Mouse (Mus musculus) ES-E14 (cell line): ENCODE results near the gene Zcchc7. TPM values are rescaled to one million over a fixed set of nuclear protein-coding genes. Genes with fewer than 3 reads are reported as not detected.

ENCODE experiments used
- DNase-seq: peaks from one replicate; pipeline ENCODE4 v3.0.0-alpha.2; 2013; ENCODE audit warnings: low read depth, low spot score
- H3K27ac ChIP-seq: 2 replicates; pipeline ENCODE4 v1.5.1; 2012; ENCODE audit warnings: low read depth, mild to moderate bottlenecking, low read length, moderate library complexity, mixed read lengths; ENCODE audit not compliant: poor library complexity, insufficient read depth, severe bottlenecking
- H3K36me3 ChIP-seq: 2 replicates; pipeline ENCODE4 v1.6.1; 2012; ENCODE audit warnings: mild to moderate bottlenecking, low read length, moderate library complexity, mixed read lengths; ENCODE audit not compliant: control insufficient read depth, poor library complexity, insufficient read depth, severe bottlenecking
- H3K4me1 ChIP-seq, 2 experiments: fragments of 150-350 bp in 1 of 2; sonication (generic) in 1 of 2; 2 replicates each; pipeline ENCODE4 v1.6.1; 2012; ENCODE audit warnings: low read length in 2 of 2, mild to moderate bottlenecking in 1 of 2, mixed read lengths in 1 of 2; ENCODE audit not compliant: control insufficient read depth in 2 of 2, insufficient read depth in 2 of 2, poor library complexity in 1 of 2
- H3K4me3 ChIP-seq, 2 experiments: fragments of 150-350 bp in 1 of 2; sonication (generic) in 1 of 2; 2 replicates each; pipeline ENCODE4 v1.5.1; 2012; ENCODE audit warnings: low read length in 2 of 2, low read depth in 1 of 2, mild to moderate bottlenecking in 1 of 2, mixed read lengths in 1 of 2; ENCODE audit not compliant: insufficient read depth in 1 of 2, poor library complexity in 1 of 2, severe bottlenecking in 1 of 2
- H3K9ac ChIP-seq: 2 replicates; pipeline ENCODE4 v1.6.1; 2012; ENCODE audit warnings: low read depth, mild to moderate bottlenecking, low read length, mixed read lengths; ENCODE audit not compliant: poor library complexity, insufficient read depth, severe bottlenecking
- H3K9me3 ChIP-seq: fragments of 150-350 bp; sonication (generic); 2 replicates; pipeline ENCODE4 v1.6.1; 2012; ENCODE audit warnings: low read depth, mild to moderate bottlenecking, low read length; ENCODE audit not compliant: control insufficient read depth, insufficient read depth
- CHD2 ChIP-seq: IDR thresholded peaks from 2 replicates; pipeline ENCODE4 v1.6.1; 2014; ENCODE audit warnings: mild to moderate bottlenecking, low read depth, low read length, inconsistent platforms
- HCFC1 ChIP-seq: IDR thresholded peaks from 2 replicates; pipeline ENCODE4 v1.6.1; 2012; ENCODE audit warnings: low read length, inconsistent platforms, borderline replicate concordance; ENCODE audit not compliant: insufficient read depth
- MAFK ChIP-seq: IDR thresholded peaks from 2 replicates; pipeline ENCODE4 v1.6.1; 2014; ENCODE audit warnings: mild to moderate bottlenecking, low read depth, low read length, inconsistent platforms; ENCODE audit not compliant: insufficient read depth
- ZC3H11A ChIP-seq: IDR thresholded peaks from 2 replicates; pipeline ENCODE4 v1.6.1; 2012; ENCODE audit warnings: low read depth, mild to moderate bottlenecking, inconsistent platforms, low read length, borderline replicate concordance
- ZNF384 ChIP-seq: IDR thresholded peaks from 2 replicates; pipeline ENCODE4 v1.6.1; 2012; ENCODE audit warnings: low read depth, low read length, inconsistent platforms
- in situ Hi-C, 2 experiments: fragments of 600-800 bp; cut with MboI; formaldehyde crosslinking; loops; one replicate each; pipeline ENCODE4 v1.15.1; 2025; ENCODE audit warnings: low sequenced_read_pairs in 2 of 2, inconsistent platforms in 1 of 2; ENCODE audit not compliant: unreplicated experiment in 2 of 2
- total RNA-seq: library from RNA; depleted of rRNA; stranded (reverse); fragments of 300-350 nt; gene quantifications from 2 replicates; pipeline ENCODE4 v1.2.3, GENCODE M21; 2012

The Zcchc7 gene
- total RNA-seq, 1 experiment = 25.1 TPM

DNA sequence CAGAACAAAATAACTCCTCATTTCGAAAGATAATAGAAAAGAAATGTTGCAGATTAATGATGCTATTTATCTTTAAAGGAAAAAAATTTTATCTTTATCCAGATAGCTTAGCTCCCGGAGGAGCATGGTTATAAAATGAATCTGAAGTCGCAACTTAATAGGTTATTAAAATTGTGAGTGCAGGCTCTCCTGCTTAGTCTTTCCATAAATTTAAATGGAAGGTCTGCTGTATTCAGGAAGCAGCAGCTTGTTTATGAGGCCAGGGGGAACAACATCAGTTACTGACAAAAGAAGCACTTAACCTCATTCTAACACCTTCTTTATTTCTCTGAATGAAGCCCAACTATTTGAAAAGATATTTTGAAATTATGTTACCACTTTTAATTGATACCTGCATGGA is 74.9 kb downstream of the Zcchc7 start:
- Histone ChIP-seq H3K36me3 (no peaks in the 10 kb centered on the region), H3K9ac (no peak overlapping the region), H3K4me3 (no peak overlapping the region), H3K27ac (no peak overlapping the region), H3K4me1 (no peaks in the 10 kb centered on the region), H3K9me3 (no peaks in the 10 kb centered on the region)
- DNase-seq = no peak
- TF ChIP-seq ZNF384 (no peak), HCFC1 (no peak), ZC3H11A (no peak), MAFK (no peak), CHD2 (no peak)
- in situ Hi-C loops = no loop called here

DNA sequence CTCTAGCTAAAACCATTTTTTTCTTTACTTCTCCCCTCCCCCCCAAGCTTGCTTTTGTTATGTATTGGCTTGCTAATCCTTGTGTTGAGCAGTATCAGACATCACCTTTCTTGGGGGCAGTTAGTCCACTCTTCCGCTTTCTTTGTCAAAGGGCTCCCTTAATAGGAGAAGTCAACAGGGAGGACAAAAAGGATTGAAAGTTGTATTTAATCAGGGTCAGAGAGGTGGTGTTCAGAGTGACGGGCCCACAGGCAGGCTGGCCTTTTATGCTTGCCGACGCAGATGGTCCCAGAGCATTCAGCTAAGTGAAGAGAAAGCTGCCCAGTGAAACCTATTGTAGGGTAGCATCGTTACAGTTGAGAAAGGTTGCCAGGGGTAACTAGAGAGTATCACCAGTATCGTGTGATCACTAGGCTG is 96.2 kb downstream of the Zcchc7 start:
- in situ Hi-C loops = no loop called here
- no peaks in the 10 kb centered on the region for H3K36me3 ChIP-seq
- DNase-seq = peak; percentile 20
- H3K4me1 ChIP-seq = peaks cover 5% of the 10 kb centered on the region in 2 experiments; a peak in 2 of 4 replicates
- no peak overlapping the region for H3K4me3 ChIP-seq
- no peak for TF ChIP-seq HCFC1
- TF ChIP-seq CHD2 = peak; percentile 36; the same call in 1 of the 2 replicates
- TF ChIP-seq ZC3H11A = no peak
- peak; percentile 79 for TF ChIP-seq ZNF384
- no peak for TF ChIP-seq MAFK
- no peak overlapping the region for H3K9ac ChIP-seq
- H3K9me3 ChIP-seq = no peaks in the 10 kb centered on the region
- H3K27ac ChIP-seq = no peak overlapping the region

- in situ Hi-C loops = no loop called here
- H3K36me3 ChIP-seq = no peaks in the 10 kb centered on the region
- H3K9ac ChIP-seq = no peak overlapping the region
- H3K4me1 ChIP-seq = no peaks in the 10 kb centered on the region
- no peak for TF ChIP-seq ZC3H11A
- no peak for TF ChIP-seq ZNF384
- no peak for TF ChIP-seq CHD2
- no peak for TF ChIP-seq MAFK
- TF ChIP-seq HCFC1 = no peak
- no peak for DNase-seq
- no peak overlapping the region for H3K27ac ChIP-seq
- no peak overlapping the region for H3K4me3 ChIP-seq
- H3K9me3 ChIP-seq = no peaks in the 10 kb centered on the region
These were observed 115.9 kb downstream of the Zcchc7 start for GRCm38 (mm10) chr4:44871591-44871990.

DNA sequence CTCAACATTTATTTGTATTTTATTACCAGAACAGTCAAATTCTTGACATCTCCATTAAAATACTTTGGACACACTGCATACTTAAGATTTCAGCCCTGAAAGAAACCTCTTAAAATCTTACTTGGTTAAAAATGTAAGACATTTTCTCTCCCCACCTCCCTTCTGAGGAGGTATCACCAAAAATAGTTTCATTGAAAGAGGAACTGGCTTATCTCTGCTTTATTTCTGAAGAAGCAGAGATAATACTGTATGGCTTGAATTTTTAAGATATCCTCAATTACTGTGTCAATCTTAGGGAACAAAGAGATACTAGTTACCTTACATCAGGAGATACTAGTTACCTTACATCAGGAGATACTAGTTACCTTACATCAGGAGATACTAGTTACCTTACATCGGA is 116.4 kb downstream of the Zcchc7 start:
- Histone ChIP-seq H3K4me3 (no peak overlapping the region), H3K36me3 (no peaks in the 10 kb centered on the region), H3K9me3 (no peaks in the 10 kb centered on the region), H3K27ac (no peak overlapping the region), H3K4me1 (no peaks in the 10 kb centered on the region), H3K9ac (no peak overlapping the region)
- DNase-seq = no peak
- in situ Hi-C loops = no loop called here
- TF ChIP-seq ZC3H11A (no peak), CHD2 (no peak), HCFC1 (no peak), ZNF384 (no peak)

DNA sequence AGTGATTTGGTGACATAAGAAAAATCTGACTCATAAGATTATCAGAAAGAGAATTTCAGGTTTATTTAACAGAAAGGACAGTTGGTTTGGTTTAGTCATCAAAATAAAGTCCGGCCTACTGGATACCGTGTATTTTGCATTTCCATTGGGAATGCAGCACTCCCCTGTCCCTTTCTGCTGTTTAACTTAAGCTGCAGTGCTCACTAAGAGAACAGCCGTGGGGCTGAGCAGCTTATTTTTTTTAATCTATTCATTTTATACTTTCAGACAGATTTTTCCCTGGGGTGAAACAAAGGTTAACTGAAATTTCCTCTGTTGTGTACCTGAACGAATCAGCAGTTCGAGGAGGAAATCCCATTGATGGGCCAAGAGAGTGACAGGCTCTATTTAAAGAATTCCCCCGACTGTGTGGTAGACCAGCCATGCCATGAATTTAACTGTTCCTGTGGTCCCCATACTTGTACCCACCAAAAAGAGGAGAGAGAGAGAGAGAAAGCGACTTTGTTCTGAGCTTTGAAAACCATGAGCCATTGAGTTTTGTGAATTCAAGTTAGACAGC is 124.5 kb downstream of the Zcchc7 start:
- no peak for DNase-seq
- no peak overlapping the region for H3K27ac ChIP-seq
- in situ Hi-C loops = no loop called here

More for the DNA sequence above, 124.5 kb downstream of the Zcchc7 start:
- no peak for TF ChIP-seq CHD2
- no peak for TF ChIP-seq HCFC1
- no peak for TF ChIP-seq ZC3H11A
- TF ChIP-seq MAFK = no peak
- TF ChIP-seq ZNF384 = no peak
- no peaks in the 10 kb centered on the region for H3K36me3 ChIP-seq
- no peak overlapping the region for H3K4me3 ChIP-seq
- 0 out of 4 replicates have a peak, but pooled peaks cover 0 to 3% of the 10 kb centered on the region in 2 experiments for H3K4me1 ChIP-seq
- H3K9ac ChIP-seq = no peak overlapping the region
- H3K9me3 ChIP-seq = no peaks in the 10 kb centered on the region
